Mouse (Mus musculus) neutrophil, adult 5-6 weeks (primary cell): ENCODE results near the gene Ccdc82. TPM values are rescaled to one million over a fixed set of nuclear protein-coding genes. Genes with fewer than 3 reads are reported as not detected.

Source experiments
- ATAC-seq: fragments of 151-379, 151-347 bp; 2 replicates; pipeline ENCODE4 v1.8.0; 2017; ENCODE audit warnings: mild to moderate bottlenecking, moderate TSS enrichment; ENCODE audit not compliant: insufficient number of reproducible peaks, poor library complexity, low FRiP score, severe bottlenecking; ENCODE audit errors: extremely low read depth
- total RNA-seq: library from RNA; stranded (forward); fragments of 200-1000 nt; gene quantifications from 2 replicates; pipeline ENCODE4 v1.2.3, GENCODE M21; 2017

The Ccdc82 gene
- total RNA-seq, result 65.8 and 72.5 TPM in 2 replicates

DNA sequence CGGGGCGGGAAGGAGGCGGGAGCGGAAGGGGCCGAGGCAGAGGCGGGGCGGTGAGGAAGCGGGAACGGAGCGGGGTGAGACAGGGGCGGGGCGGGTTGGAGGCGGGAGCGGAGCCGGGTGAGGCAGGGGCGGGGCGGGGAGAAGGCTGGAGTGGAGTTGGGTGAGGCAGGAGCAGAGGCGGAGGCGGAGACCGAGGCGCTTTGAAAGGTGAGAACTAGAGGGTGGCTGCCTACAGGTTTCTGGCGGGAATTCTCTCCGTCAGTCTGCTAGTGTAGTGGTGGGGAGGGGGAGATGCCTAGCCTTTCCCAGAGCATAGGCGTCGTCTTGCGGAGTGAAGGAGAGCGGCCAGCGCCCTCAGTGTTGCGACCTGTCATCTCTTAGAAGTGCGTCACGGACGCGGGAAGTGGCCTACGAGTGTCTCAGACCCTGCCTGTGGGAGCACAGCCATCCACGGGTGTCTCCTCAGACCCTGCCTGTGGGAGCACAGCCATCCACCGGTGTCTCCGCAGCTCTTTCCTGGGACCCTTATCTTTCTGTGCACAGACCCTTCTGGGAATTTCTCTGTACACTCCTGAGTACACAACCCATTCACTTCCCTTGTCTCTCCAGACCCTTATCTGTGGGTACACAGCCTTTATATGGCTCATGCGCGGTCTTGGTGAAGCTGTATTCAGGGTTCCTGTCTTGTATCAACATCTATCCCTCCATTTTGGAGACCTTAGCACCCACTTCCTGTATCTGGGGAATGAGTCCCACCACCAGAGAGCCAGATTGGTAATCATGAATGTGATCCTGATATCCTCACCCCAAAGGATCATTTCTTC is at the start of gene Ccdc82:
Ccdc82 (plus strand) TSS at position 141 of the 824 bp plus-strand sequence.
- peak; percentile 97 for ATAC-seq

DNA sequence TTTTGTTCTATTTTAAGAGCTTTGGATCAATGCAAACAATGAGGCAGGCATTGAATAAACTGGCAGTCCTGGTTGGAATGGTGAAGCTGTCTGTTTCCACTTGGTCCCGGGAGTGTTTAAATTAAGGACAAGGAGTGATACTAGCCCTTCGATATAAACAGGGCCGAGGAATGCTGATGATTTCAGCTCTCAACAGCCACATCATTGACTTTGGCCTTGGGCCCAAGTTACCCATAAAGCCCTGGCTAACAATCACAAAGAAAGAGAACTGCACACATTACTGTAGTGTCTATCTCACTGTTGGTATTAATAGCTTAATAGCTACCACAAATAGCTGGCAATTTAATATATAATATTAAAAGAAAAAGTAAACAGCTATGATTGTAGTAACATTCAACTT is 46.7 kb upstream of the Ccdc82 start:
- no peak for ATAC-seq

DNA sequence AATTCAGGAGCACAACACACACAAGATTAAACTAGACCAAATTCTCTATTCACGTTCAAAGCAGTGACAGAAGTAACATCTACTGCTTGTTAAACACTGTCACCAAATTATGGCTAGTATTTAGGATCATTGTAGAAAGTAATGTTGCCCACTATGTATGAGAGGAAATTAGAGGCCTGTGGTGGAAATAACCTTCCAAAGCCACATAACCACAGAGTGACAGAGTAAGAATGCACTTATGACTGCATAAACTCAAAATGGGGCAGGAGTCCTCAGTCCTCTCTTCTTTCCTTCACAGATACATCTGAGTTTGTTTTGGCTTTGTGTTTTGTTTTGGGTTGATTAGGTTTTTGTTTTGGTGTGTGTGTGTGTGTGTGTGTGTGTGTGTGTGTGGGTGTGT is 43.6 kb upstream of the Ccdc82 start:
- no peak for ATAC-seq

DNA sequence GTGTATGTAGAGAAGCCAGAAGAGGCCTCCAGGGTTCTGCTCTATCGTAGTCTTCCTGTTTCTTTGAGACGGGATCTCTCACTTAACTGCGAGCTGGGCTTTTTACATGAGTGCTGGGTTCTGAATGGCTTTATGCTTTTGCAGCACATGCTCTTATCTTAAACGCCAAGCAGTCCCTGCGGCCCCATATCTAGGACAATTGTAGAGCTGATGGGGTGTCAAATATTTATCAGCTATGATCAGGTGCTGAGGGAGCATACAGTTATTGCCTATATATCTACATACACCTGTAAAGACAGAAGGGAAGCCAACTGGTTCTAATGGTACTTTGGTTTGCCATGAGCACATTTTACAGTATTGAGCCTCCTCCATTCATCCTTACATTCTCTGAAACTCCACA is 43.1 kb upstream of the Ccdc82 start:
- no peak for ATAC-seq

DNA sequence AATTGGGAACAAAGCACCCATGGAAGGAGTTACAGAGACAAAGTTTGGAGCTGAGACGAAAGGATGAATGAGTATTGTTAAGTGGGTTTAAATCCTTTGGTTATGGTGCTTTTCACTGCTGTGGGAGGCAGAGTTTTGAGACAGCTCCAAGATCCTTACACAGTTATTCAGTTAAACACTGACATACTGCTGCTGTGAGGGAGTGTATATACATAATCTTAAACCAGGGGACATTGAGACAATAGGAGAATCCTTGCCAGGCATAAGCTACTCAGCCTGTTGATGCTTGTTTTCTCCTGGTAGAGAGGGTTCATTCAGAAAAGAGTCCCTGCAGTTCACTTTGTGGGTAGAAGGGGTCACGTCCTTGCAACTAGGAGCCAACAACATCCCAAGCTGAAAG is 40.4 kb upstream of the Ccdc82 start:
- ATAC-seq, result no peak

DNA sequence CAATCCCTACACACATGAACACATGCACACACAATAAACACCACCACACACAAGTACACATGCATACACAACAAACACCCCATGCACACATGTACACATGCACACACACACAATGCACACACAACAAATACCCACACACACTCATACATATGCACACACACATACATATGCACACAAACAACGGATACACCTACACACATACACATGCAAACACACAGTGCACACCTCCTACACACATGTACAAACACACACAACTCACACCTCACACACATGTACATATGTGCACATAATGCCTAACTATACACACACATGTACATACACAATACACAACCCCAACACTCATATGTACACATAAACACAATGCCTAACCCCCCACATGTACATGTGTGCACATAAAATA is 20.9 kb upstream of the Ccdc82 start:
- no peak for ATAC-seq

DNA sequence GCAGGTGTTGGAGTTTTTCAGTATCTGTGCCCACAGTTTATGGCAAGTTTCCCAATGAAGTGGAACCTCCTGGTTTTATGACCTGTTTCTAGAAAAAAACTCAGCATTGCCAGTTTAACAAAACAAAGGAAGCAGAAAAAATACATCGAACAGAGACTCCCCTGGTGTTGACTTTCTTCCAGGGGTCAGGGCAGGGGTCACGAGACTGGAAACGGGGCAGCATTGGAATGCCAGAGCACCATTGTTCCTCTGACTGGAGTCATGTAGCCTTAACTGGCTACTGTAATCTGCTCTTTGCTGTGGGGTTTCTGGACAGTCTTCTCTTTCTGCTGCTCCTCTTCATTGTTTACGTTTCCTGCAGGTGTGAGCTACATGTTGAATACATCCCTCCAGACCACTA is 16.2 kb upstream of the Ccdc82 start:
- ATAC-seq, result no peak

DNA sequence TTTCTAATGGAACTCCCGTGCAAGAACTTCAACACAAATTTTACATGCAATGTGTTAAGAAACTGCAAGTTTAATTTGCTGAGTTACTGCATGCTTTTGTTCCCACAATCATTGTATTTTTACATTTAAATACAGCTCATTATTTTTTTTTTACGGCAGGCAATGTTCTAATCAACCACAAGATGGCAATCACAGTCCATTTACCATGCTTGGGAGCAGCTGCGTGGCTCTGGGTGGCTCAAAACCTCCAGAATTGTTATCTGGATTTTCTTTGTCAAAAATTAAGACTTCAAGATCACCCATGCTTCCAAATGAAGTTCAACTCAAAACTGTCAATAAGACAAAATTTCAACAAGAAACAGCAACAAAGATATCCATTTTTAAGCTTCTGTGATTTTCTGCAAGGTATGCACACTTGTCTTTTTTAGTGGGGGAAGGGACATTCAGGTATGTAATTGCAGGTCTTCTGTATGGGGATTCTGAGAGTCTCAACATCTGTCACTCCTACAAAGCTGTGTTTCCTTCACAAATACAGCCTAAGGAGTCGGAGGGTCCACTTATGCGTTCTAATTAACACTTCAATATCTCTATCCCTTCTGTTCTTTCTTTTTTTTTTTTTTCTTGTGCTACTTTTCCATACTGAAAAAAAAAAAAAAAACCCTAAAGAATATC is 15.1 kb upstream of the Ccdc82 start:
- 0 out of 2 replicates have a peak, but pooled peaks have one; percentile 55 for ATAC-seq

DNA sequence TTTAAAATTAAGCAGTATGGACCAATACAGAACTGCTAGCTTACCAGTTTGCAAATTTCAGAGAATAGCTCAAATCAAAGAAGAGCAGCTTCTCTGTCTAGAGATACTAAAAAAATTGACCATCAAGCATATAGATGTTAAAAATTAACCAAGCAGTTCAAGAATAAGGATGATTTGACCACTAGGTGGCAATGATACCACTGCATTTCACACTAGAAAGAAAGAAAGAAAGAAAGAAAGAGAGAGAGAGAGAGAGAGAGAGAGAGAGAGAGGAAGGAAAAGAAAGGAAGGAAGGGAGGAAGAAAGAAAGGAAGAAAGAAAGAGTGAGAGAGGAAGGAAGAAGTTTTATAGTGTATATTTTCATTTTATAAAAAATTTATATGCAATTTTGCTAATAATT is 4.4 kb upstream of the Ccdc82 start:
- no peak for ATAC-seq

DNA sequence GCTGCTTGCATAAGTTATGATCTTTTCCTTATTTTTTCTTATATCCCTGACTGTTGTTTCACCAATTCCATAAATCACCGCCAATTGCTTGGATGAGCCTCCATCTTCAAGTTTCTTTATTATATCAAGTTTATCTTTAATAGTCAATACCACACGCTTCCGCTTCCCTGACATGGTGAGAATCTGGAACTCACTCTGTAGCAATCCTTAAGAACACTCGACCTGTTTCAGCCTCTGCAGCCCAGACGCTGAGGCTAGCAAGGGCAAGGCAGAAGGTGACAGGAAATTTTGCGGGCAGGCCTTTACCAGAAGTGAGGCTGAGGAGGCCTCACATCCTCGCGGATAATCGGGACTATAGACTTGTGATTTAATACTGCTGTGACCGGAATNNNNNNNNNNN is 1.3 kb upstream of the Ccdc82 start, which contains the start of gene Jrkl:
Jrkl (minus strand) TSS at position 349 of the 400 bp plus-strand sequence.
- ATAC-seq, result peak; percentile 36; the same call in 1 of the 2 replicates

DNA sequence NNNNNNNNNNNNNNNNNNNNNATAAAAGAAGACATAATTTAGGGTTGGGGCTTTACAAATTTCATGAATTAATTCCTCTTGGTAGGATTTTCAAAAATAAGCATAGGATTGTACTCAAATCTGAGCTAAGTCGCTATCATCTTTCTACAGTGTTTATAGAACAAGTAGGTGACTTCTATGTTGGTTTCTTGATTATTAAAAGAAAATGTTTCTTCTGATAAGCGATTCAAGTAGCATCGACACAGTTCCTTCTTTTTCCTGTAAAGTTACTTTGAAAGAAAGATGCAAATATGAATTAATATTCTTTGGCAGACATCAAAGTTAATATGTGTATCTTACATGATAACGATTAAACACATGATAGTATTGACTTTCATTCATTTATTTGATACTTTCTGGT is 1.3 kb downstream of the Ccdc82 start:
- no peak for ATAC-seq

DNA sequence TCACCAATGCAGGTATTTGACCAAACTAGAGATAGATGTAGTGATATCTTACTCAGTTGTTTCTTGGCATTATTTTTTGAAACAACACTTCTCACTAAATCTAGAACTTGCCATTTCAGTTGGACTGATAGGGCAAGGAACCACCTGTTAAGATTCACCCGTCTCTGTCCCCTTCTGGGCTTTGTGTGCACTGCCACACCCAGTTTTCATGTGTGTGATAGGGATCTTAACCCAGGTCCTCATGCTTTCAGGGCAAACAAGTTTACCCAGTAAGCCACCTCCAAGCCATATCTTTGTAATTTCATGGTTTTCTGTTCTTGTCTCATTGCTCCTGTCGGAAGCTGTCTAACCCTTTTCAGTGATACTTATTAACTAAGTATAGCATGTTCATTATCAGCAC is 4.5 kb downstream of the Ccdc82 start:
- no peak for ATAC-seq

DNA sequence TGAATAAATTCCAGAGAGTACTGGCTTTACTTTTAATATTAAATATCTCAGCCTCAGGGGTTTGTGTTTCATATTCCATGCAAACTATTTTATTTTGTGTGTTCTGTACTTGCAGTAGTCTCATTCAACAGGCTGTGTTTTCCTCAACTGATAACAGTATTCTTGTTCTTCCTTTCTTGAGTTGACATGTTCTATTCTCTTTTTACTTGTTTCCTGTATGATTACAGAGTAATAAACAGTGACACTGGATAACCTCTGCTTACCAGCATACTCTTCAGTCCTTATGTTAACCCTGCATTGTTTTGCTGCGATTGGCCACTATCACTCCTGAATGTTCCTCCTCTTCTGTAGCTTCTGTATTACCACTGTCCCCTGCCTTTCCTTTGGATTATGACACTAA is 10.0 kb downstream of the Ccdc82 start:
- no peak for ATAC-seq

DNA sequence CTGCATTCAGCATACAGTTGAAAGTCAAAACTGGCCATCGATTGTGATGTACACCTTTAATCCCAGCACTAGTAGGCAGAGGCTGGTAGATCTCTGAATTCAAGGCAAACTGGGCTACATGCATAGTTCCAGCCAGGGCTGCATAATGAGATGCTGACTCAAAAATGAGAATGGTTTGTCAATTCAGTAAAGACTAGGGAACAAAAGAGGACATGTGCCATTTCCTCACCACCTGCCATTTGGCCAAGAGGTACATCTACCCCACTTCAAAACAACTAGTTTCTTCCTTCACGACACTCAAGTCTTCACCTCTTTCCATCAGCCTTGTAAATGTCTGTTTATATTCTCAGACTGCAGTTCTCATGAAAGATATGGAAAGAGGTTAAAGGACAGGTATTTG is 11.4 kb downstream of the Ccdc82 start:
- ATAC-seq, result no peak

DNA sequence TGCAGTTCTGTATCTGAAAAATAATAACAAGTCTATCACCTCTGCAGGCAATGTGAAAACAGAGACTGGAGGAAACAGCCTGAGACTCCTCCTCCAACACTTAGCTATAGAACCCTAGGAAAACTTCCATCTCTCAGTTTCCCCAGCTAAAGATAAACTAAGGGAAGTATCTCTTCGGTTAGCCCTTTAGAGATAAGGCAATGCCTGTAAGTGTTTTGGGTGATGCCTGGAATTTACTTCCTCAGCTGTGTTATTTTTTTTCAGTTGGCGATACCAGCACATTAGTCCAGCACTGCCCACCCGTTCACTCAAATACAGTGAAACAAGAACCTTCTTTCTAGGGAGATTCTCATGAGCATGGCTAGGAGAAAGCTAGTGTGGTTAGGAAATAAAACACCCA is 14.2 kb downstream of the Ccdc82 start:
- ATAC-seq, result no peak

DNA sequence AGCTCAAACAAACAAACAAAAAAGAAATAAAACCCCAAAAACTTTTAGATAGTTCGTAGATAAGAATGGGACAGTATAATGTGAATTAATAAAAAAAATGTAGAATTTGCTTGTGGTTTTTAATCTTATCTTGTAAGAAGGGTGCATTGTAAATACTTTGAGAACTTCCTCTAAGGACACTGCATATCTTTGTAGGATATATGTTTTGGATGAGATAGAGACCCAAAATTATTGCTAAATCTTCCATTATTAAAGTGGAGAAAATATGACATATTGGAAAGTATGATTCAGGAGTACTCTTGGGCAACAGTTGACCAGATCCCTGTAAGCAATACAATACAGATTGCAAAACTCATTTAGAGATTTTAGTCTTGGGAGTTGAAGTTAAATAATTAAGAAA is 26.5 kb downstream of the Ccdc82 start:
- ATAC-seq, result no peak

DNA sequence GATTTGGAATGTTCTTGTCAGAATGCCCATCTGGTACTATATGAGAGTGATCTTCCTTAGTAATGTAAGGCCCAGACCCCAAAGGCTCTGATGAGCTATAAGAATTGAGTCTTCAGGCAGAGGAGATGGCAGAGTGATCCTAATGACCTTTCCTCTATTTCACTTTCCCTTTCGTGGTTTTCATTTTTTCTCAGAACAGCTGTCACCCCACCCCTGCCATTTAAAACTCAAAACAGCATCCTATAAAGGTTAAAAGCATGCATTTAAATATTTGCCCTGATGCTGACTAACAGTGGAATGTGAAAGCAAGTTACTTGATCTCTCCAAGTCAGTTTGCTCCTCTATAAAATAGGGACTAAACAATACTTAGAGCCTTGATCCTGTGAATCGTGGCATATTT is 40.7 kb downstream of the Ccdc82 start:
- ATAC-seq, result no peak

DNA sequence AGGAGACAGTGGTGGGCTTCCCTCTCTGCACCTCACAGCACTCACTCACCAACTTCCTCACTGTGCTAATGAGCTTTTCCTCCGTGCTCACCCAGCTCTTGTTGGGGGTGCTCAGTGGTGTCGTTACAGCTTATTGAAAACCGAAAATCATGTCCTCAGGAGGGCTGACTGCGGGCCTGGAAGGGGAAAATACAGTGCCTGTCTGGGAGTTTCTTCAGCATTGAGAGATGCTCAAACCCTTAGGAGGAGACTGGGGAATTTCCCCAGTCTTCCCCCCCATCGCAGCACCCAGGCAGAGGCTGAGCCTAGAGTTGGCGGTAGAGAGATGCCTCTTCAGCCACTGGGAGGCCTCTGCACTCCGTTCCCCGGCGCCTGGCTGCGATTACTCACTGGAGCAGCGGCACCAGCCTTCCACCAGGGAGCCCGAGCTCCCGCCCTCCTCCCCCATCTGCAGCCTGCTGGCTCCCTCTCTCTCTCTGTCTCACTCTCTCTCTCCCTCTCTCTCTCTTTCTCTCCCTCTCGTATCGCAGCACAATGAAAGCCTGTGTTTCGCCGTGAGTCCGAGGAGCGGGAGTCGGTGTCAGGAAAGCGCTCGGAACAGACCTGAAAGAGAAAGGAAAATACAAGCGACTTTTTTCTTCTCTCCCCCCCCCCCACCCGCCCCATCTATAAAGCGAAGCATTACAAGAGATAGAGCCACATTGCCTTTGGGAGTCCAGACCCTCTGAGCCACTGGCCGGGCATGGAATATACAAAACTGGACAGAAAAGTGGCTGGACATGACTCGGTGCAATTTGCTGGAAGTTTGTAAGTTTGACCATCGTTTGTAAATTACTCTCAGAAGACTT is 49.7 kb downstream of the Ccdc82 start:
- peak; percentile 84 for ATAC-seq

DNA sequence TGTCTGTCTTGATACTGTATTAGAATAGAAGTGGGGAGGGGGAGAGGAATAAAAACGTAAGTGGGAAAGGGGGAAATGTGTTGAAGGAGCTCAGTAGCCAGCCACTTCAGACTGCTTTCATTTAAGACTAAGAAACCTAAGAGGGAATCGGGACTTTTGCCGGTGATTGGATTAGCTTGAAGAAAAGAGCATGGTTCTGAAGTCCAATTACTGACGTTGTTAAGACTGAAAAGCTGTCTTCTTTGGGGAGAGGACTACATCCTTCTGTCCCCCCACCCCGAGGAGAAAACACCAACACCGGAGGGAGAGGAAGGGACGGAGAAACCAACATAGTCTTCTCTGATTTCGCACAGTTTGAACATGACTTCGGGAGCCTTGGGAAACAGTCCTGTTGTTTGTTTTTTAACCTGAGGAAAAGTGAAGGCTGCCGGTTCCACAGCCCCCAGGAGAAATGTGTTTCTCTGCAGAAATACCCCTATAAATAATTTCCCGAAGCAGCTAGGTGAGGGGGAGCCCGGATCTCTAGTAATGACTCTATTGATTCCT is 50.4 kb downstream of the Ccdc82 start:
- ATAC-seq, result no peak
